Mouse (Mus musculus) brain, embryonic 14.5 days (tissue): ENCODE measurements around the gene Galnt10.

Source experiments
- CTCF ChIP-seq: fragments of 200-500 bp; IDR thresholded peaks from 2 replicates; pipeline ENCODE4 v1.5.1; 2012; ENCODE audit warnings: inconsistent platforms, mild to moderate bottlenecking, moderate library complexity, borderline replicate concordance; ENCODE audit not compliant: insufficient read depth, insufficient read length; ENCODE audit errors: extremely low read depth
- POLR2A ChIP-seq: fragments of 200-500 bp; IDR thresholded peaks from 2 replicates; pipeline ENCODE4 v1.6.1; 2012; ENCODE audit warnings: mild to moderate bottlenecking, inconsistent platforms, borderline replicate concordance; ENCODE audit not compliant: poor library complexity, insufficient read depth, insufficient read length, severe bottlenecking; ENCODE audit errors: extremely low read depth

- TF ChIP-seq POLR2A = no peak
- no peak for TF ChIP-seq CTCF
Observed at GRCm38 (mm10) chr11:57776546-57776945, 131.3 kb downstream of the Galnt10 start.
